Mouse (Mus musculus) midbrain, postnatal 0 days (tissue): ENCODE measurements around the gene Zfp398. TPM values are rescaled to one million over a fixed set of nuclear protein-coding genes. Genes with fewer than 3 reads are reported as not detected.
"Not testable (repeated sequence)": the region's sequence is repeated elsewhere in the genome, so short reads cannot be mapped to it uniquely, and the experiment has no call there.

Source experiments
- ATAC-seq: fragments of 200-750 bp; cut with Nextera tagmentation; 2 replicates; pipeline ENCODE4 v1.8.0; 2017; ENCODE audit warnings: moderate number of reproducible peaks, mild to moderate bottlenecking, moderate TSS enrichment, moderate library complexity; ENCODE audit not compliant: low FRiP score
- DNase-seq: peaks from one replicate; pipeline ENCODE4 v3.0.0-alpha.2; 2015; ENCODE audit warnings: low spot score
- H3K27ac ChIP-seq: fragments of 300-500 bp; sonication (generic); 2 replicates; pipeline ENCODE4 v1.5.1; 2014; ENCODE audit warnings: low read depth, mild to moderate bottlenecking, low read length, mixed read lengths
- H3K27me3 ChIP-seq: fragments of 300-500 bp; sonication (generic); 2 replicates; pipeline ENCODE4 v1.6.1; 2014; ENCODE audit warnings: low read length, control low read depth, mixed read lengths; ENCODE audit not compliant: insufficient read depth
- H3K36me3 ChIP-seq: fragments of 300-500 bp; sonication (generic); 2 replicates; pipeline ENCODE4 v1.6.1; 2014; ENCODE audit warnings: low read length, control low read depth, mixed read lengths; ENCODE audit not compliant: insufficient read depth
- H3K4me1 ChIP-seq: fragments of 300-500 bp; sonication (generic); 2 replicates; pipeline ENCODE4 v1.6.1; 2014; ENCODE audit warnings: mild to moderate bottlenecking, control low read depth, antibody characterized with exemption, low read length, mixed read lengths; ENCODE audit not compliant: insufficient read depth
- H3K4me2 ChIP-seq: fragments of 300-500 bp; sonication (generic); 2 replicates; pipeline ENCODE4 v1.6.1; 2014; ENCODE audit warnings: low read depth, mild to moderate bottlenecking, low read length, mixed read lengths; ENCODE audit not compliant: poor library complexity, severe bottlenecking
- H3K4me3 ChIP-seq: fragments of 300-500 bp; sonication (generic); 2 replicates; pipeline ENCODE4 v1.5.1; 2014; ENCODE audit warnings: low read depth, mild to moderate bottlenecking, low read length, moderate library complexity
- H3K9ac ChIP-seq: fragments of 300-500 bp; sonication (generic); replicated peaks from 2 replicates; pipeline ENCODE4 v1.6.1; 2014; ENCODE audit warnings: mild to moderate bottlenecking, low read length, moderate library complexity, mixed read lengths; ENCODE audit not compliant: poor library complexity, severe bottlenecking
- H3K9me3 ChIP-seq: fragments of 300-500 bp; sonication (generic); 2 replicates; pipeline ENCODE4 v1.6.1; 2016; ENCODE audit warnings: low read length, control low read depth
- CTCF ChIP-seq: IDR thresholded peaks from 2 replicates; pipeline ENCODE4 v1.5.1; 2016; ENCODE audit warnings: antibody characterized with exemption, mild to moderate bottlenecking
- WGBS: fragments of 180-500 bp; shearing (Covaris S2); extraction: QIAGEN DNeasy Blood & Tissue Kit; methylation state at CpG from one replicate; pipeline ENCODE4 v1.1.7; 2014; 5-methylcytosine and 5-hydroxymethylcytosine counted together
- polyA plus RNA-seq: library from polyadenylated mRNA; unstranded; fragments of >200 nt; fragmentation: Nextera tagmentation; extraction: Ambion mirVana; gene quantifications from 2 replicates; pipeline ENCODE4 v1.2.1, GENCODE M21; 2015
- total RNA-seq: library from RNA; depleted of rRNA; stranded (reverse); fragments of >200 nt; gene quantifications from 2 replicates; pipeline ENCODE4 v1.2.3, GENCODE M21; 2014

The Zfp398 gene
- total and polyA plus RNA-seq, 2 experiments from 2014 or later: 14.3 to 32.1 TPM

DNA sequence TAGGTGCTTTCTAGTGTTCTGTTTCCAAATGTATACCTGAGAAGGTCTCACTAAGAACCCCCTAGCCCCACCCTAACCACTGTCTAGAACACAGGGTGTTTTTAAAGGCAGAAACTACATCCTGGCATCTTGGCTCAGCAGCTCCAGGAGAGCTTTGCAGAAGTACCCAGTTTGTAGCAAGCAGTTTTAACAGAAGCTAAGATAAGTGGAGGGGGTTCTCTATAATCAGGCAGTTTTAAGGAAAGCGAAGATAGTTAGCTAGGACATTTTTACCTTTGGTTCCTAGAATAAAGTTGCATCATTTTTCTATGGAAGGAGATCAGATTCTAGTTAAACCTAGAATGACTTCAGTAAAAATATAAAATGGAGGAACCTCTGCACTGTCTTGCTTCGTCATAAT is 6.4 kb downstream of the Zfp398 start:
- no peaks in the 10 kb centered on the region for H3K9me3 ChIP-seq
- peaks cover 4% of the 10 kb centered on the region; the same call in 1 of the 2 replicates for H3K4me1 ChIP-seq
- no peak overlapping the region for H3K9ac ChIP-seq
- peaks cover 13% of the 10 kb centered on the region; the same call in 1 of the 2 replicates for H3K36me3 ChIP-seq
- 96% methylated on average over 2 of the region's 2 CpGs for WGBS
- no peak overlapping the region for H3K4me2 ChIP-seq
- ATAC-seq (no peak), DNase-seq (no peak)
- H3K27me3 ChIP-seq: no peaks in the 10 kb centered on the region
- TF ChIP-seq CTCF: no peak
- H3K27ac ChIP-seq: no peak overlapping the region
- no peak overlapping the region for H3K4me3 ChIP-seq

DNA sequence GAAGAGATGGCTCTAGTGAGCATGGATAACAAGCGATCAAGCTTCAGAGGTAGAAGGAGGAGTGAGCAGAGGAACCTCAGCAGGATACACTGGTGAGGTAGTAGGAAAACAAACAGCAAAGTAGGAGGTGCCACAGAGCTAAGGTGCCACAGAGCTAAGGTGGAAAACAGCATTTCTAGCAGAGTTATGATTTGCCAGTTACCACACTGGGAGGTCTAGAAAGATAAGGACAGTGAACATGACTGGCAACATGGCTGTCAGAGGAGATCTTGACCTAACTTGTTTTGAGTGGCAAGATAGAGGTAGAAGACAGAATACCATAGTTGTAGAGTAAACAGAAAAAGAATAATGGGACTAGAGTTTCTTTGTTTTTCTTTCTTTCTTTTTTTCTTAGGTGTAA is 6.9 kb downstream of the Zfp398 start:
- H3K36me3 ChIP-seq: peaks cover 13% of the 10 kb centered on the region; the same call in 1 of the 2 replicates
- peaks cover 4% of the 10 kb centered on the region; the same call in 1 of the 2 replicates for H3K4me1 ChIP-seq
- H3K9ac ChIP-seq: no peak overlapping the region
- H3K27ac ChIP-seq: no peak overlapping the region
- no peaks in the 10 kb centered on the region for H3K9me3 ChIP-seq
- no peak for TF ChIP-seq CTCF
- H3K27me3 ChIP-seq: no peaks in the 10 kb centered on the region
- no peak overlapping the region for H3K4me3 ChIP-seq
- no peak overlapping the region for H3K4me2 ChIP-seq
- no peak for ATAC-seq
- DNase-seq: no peak
- WGBS: 93% methylated on average over 1 of the region's 1 CpGs

DNA sequence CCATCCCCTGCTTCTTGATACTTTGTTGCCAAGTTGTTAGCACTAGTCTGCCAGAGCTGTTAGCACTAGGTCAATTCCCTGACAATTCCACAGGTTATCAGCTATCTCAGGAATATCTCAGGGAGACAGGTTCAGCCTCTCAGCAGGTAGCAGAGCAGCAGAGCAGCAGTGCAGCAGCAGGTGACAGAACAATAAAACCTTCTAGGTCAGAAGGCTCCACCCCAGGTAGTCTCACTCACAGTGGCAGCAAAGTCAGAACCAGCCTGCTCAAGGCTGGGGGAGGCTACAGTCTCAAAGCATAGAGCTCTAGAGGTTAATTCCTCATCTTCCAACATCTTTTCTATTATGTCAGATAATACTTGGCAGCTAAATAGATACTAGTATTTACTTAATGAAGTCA is 10.3 kb downstream of the Zfp398 start:
- no peak overlapping the region for H3K4me2 ChIP-seq
- H3K27ac ChIP-seq: no peak overlapping the region
- no peak for TF ChIP-seq CTCF

DNA sequence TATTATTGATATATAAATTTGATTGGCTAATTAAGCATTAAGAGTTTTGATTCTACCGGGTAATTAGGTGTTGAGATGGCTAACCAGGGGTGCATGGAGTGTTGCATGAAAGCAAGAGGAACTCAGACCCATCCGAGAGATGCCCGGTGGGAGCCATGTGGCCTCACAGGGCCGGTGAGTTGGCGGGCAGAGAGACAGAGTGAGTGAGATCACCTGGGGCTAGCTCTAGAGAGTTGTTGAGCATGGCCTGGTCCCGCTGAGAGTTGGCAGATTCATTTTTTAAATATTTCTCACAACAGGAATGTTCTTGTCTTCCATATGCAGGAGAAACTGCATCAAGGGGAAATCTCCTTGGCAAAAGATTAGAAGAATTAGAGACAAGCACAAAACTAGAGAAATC is 21.8 kb downstream of the Zfp398 start:
- H3K9me3 ChIP-seq: no peaks in the 10 kb centered on the region
- no peaks in the 10 kb centered on the region for H3K27me3 ChIP-seq
- H3K4me1 ChIP-seq: no peaks in the 10 kb centered on the region
- ATAC-seq (no peak), DNase-seq (no peak)
- no peak overlapping the region for H3K9ac ChIP-seq
- no peak overlapping the region for H3K4me3 ChIP-seq
- H3K4me2 ChIP-seq: no peak overlapping the region
- no peak overlapping the region for H3K27ac ChIP-seq
- no peak for TF ChIP-seq CTCF
- WGBS: 91% methylated on average over 6 of the region's 6 CpGs
- peaks cover 23% of the 10 kb centered on the region; the same call in 1 of the 2 replicates for H3K36me3 ChIP-seq

More for the DNA sequence above, 10.3 kb downstream of the Zfp398 start:
- H3K9ac ChIP-seq: no peak overlapping the region
- 0 out of 2 replicates have a peak, but pooled peaks cover 7% of the 10 kb centered on the region for H3K36me3 ChIP-seq
- no peak overlapping the region for H3K4me3 ChIP-seq
- no peaks in the 10 kb centered on the region for H3K4me1 ChIP-seq
- no peak for ATAC-seq
- H3K27me3 ChIP-seq: no peaks in the 10 kb centered on the region
- no peaks in the 10 kb centered on the region for H3K9me3 ChIP-seq
- no peak for DNase-seq

DNA sequence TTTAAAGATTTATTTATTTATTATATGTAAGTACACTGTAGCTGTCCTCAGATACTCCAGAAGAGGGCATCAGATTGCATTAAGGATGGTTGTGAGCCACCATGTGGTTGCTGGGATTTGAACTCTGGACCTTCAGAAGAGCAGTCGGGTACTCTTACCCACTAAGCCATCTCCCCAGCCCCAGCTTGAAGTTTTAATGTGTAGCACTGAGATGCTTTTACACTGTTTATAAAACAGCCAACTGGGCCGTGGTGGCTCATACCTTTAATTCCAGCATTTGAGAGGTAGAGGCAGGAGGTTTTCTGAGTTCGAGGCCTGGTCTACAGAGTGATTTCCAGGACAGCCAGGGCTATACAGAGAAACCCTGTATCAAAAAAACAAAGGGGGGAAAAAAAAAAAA is 22.3 kb downstream of the Zfp398 start:
- peaks cover 27% of the 10 kb centered on the region; the same call in 1 of the 2 replicates for H3K36me3 ChIP-seq
- not testable (repeated sequence) for ATAC-seq, H3K27me3 ChIP-seq, H3K27ac ChIP-seq, H3K4me2 ChIP-seq, H3K4me3 ChIP-seq, H3K9ac ChIP-seq, DNase-seq, H3K9me3 ChIP-seq, H3K4me1 ChIP-seq
- 95% methylated on average over 3 of the region's 3 CpGs for WGBS

DNA sequence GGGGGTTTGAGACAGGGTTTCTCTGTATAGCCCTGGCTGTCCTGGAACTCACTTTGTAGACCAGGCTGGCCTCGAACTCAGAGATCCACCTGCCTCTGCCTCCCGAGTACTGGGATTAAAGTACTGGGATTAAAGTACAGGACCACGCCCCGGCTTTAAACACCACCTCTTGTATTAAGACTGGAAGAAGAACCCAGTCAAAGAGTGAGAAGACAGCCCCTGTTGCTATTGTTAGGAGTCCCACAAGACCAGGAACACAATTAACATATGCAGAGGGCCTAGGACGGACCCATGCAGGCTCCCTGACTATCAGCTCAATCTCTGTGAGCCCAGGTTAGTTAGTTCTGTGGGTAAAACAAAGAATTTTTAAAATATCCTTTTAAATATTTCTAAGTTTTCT is 36.8 kb downstream of the Zfp398 start:
- no peaks in the 10 kb centered on the region for H3K4me1 ChIP-seq
- ATAC-seq (no peak), DNase-seq (no peak)
- H3K9ac ChIP-seq: no peak overlapping the region
- no peak overlapping the region for H3K4me2 ChIP-seq
- H3K27ac ChIP-seq: no peak overlapping the region
- 87% methylated on average over 5 of the region's 5 CpGs for WGBS
- no peak for TF ChIP-seq CTCF
- no peak overlapping the region for H3K4me3 ChIP-seq
- peaks cover 14% of the 10 kb centered on the region; the same call in 1 of the 2 replicates for H3K36me3 ChIP-seq
- no peaks in the 10 kb centered on the region for H3K9me3 ChIP-seq
- H3K27me3 ChIP-seq: no peaks in the 10 kb centered on the region
